Mouse (Mus musculus) erythroblast, embryonic 14.5 days (primary cell): ENCODE data around the gene Mrps12.

Experiments
- GATA1 ChIP-seq: IDR thresholded peaks from 2 replicates; pipeline ENCODE4 v1.6.1; 2012; ENCODE audit warnings: low read length, inconsistent platforms, mixed read lengths
- TAL1 ChIP-seq: IDR thresholded peaks from 3 replicates; pipeline ENCODE4 v1.6.1; 2012; ENCODE audit warnings: low read length, inconsistent platforms, mixed read lengths

- TF ChIP-seq TAL1 = no peak
- TF ChIP-seq GATA1 = no peak
Observed at GRCm38 (mm10) chr7:28766910-28767309, 25.3 kb upstream of the Mrps12 start.
